Mouse (Mus musculus) MEL (cell line): ENCODE measurements at regions not wholly inside any gene's neighbourhood (a gene's known extent, or its start where the extent isn't known, plus 50 kb on each side); places are given as distances from the start of the nearest gene placed in this dataset.

Experiments
- BHLHE40 ChIP-seq: IDR thresholded peaks from 2 replicates; pipeline ENCODE4 v1.6.1; 2012; ENCODE audit warnings: low read depth, mild to moderate bottlenecking, inconsistent platforms, low read length, improper control_type of control experiment, borderline replicate concordance
- CHD2 ChIP-seq: IDR thresholded peaks from 2 replicates; pipeline ENCODE4 v1.6.1; 2011; ENCODE audit warnings: low read length, improper control_type of control experiment
- CTCF ChIP-seq, 3 experiments: IDR thresholded peaks in 2 of 3; conservative IDR thresholded peaks in 1 of 3; 2 replicates each; pipeline ENCODE4 v1.5.1; 2011 to 2012; ENCODE audit warnings: low read length in 3 of 3, low read depth in 2 of 3, mild to moderate bottlenecking in 2 of 3, improper control_type of control experiment in 1 of 3, inconsistent platforms in 1 of 3, mixed read lengths in 1 of 3, moderate library complexity in 1 of 3; ENCODE audit not compliant: control insufficient read depth in 1 of 3, insufficient read depth in 1 of 3, poor library complexity in 1 of 3, severe bottlenecking in 1 of 3
- E2F4 ChIP-seq: IDR thresholded peaks from 2 replicates; pipeline ENCODE4 v1.6.1; 2011; ENCODE audit warnings: low read depth, low read length, improper control_type of control experiment, borderline replicate concordance
- MAX ChIP-seq: IDR thresholded peaks from 2 replicates; pipeline ENCODE4 v1.6.1; 2011; ENCODE audit warnings: low read length, improper control_type of control experiment
- MAZ ChIP-seq: IDR thresholded peaks from 2 replicates; pipeline ENCODE4 v1.6.1; 2012; ENCODE audit warnings: low read depth, mild to moderate bottlenecking, inconsistent platforms, low read length, improper control_type of control experiment
- NELFE ChIP-seq: IDR thresholded peaks from 2 replicates; pipeline ENCODE4 v1.6.1; 2011; ENCODE audit warnings: low read depth, low read length, improper control_type of control experiment
- POLR2A ChIP-seq, 2 experiments: IDR thresholded peaks; 2 replicates each; pipeline ENCODE4 v1.6.1; 2011 to 2012; ENCODE audit warnings: low read length in 2 of 2, mild to moderate bottlenecking in 2 of 2, control low read depth in 1 of 2, improper control_type of control experiment in 1 of 2, low read depth in 1 of 2, moderate library complexity in 1 of 2; ENCODE audit not compliant: control insufficient read depth in 1 of 2, insufficient read depth in 1 of 2, poor library complexity in 1 of 2
- USF1 ChIP-seq: IDR thresholded peaks from 2 replicates; pipeline ENCODE4 v1.6.1; 2014; ENCODE audit warnings: low read depth, mild to moderate bottlenecking, inconsistent platforms, low read length, improper control_type of control experiment, moderate library complexity

- TF ChIP-seq CTCF (IDR thresholded peaks at IDR 0.05 in 2 of 3, conservative IDR thresholded peaks at IDR 0.05 in 1 of 3; ENCODE audit: control insufficient read depth in 1 of 3, insufficient read depth in 1 of 3, low read depth in 2 of 3, low read length in 3 of 3, poor library complexity in 1 of 3, severe bottlenecking in 1 of 3) (no peak), NELFE (no peak), MAX (no peak), E2F4 (no peak), BHLHE40 (no peak), CHD2 (no peak), MAZ (no peak), USF1 (no peak), POLR2A (IDR thresholded peaks at IDR 0.05; ENCODE audit: control insufficient read depth in 1 of 2, insufficient read depth in 1 of 2, low read depth in 1 of 2, low read length in 2 of 2, poor library complexity in 1 of 2) (no peak)
These were observed 249.4 kb upstream of the Akr1e1 start for GRCm38 (mm10) chr13:4858341-4858740.
